Mouse (Mus musculus) hindbrain, embryonic 16.5 days (tissue): ENCODE data around the gene Uvrag. TPM values are rescaled to one million over a fixed set of nuclear protein-coding genes. Genes with fewer than 3 reads are reported as not detected.
"Not testable (repeated sequence)": the region's sequence is repeated elsewhere in the genome, so short reads cannot be mapped to it uniquely, and the experiment has no call there.

Experiments used
- ATAC-seq: fragments of 200-750 bp; cut with Nextera tagmentation; 2 replicates; pipeline ENCODE4 v1.8.0; 2017; ENCODE audit warnings: moderate TSS enrichment, moderate library complexity
- H3K27ac ChIP-seq: fragments of 300-500 bp; sonication (generic); 2 replicates; pipeline ENCODE4 v1.5.1; 2014; ENCODE audit warnings: low read depth, mild to moderate bottlenecking, control low read depth, low read length, moderate library complexity
- H3K27me3 ChIP-seq: fragments of 300-500 bp; sonication (generic); replicated peaks from 2 replicates; pipeline ENCODE4 v1.6.1; 2014; ENCODE audit warnings: low read length; ENCODE audit not compliant: control insufficient read depth, insufficient read depth
- H3K36me3 ChIP-seq: fragments of 300-500 bp; sonication (generic); 2 replicates; pipeline ENCODE4 v1.6.1; 2014; ENCODE audit warnings: mild to moderate bottlenecking, low read length, moderate library complexity, mixed read lengths; ENCODE audit not compliant: control insufficient read depth, insufficient read depth
- H3K4me1 ChIP-seq: fragments of 300-500 bp; sonication (generic); 2 replicates; pipeline ENCODE4 v1.6.1; 2014; ENCODE audit warnings: low read depth, low read length; ENCODE audit not compliant: control insufficient read depth, insufficient read depth
- H3K4me2 ChIP-seq: fragments of 300-500 bp; sonication (generic); 2 replicates; pipeline ENCODE4 v1.6.1; 2014; ENCODE audit warnings: mild to moderate bottlenecking, low read length, control low read depth, moderate library complexity
- H3K4me3 ChIP-seq: fragments of 300-500 bp; sonication (generic); 2 replicates; pipeline ENCODE4 v1.5.1; 2014; ENCODE audit warnings: mild to moderate bottlenecking, low read length, control low read depth, moderate library complexity
- H3K9ac ChIP-seq: fragments of 300-500 bp; sonication (generic); 2 replicates; pipeline ENCODE4 v1.6.1; 2014; ENCODE audit warnings: low read depth, mild to moderate bottlenecking, control low read depth, low read length, moderate library complexity
- H3K9me3 ChIP-seq: fragments of 300-500 bp; sonication (generic); 2 replicates; pipeline ENCODE4 v1.6.1; 2014; ENCODE audit warnings: mild to moderate bottlenecking, low read length, moderate library complexity; ENCODE audit not compliant: control insufficient read depth
- WGBS: fragments of 180-500 bp; shearing (Covaris S2); extraction: QIAGEN DNeasy Blood & Tissue Kit; methylation state at CpG from one replicate; pipeline ENCODE4 v1.1.7; 2014; 5-methylcytosine and 5-hydroxymethylcytosine counted together
- polyA plus RNA-seq: library from polyadenylated mRNA; unstranded; fragments of >200 nt; fragmentation: Nextera tagmentation; extraction: Ambion mirVana; gene quantifications from 2 replicates; pipeline ENCODE4 v1.2.1, GENCODE M21; 2015

Gene Uvrag
- polyA plus RNA-seq, 1 experiment from 2014 or later, result 14.4 TPM

GRCm38 (mm10) chr7:99065391-99065831 is 75.5 kb downstream of the Uvrag start:
- 0 out of 2 replicates have a peak overlapping the region, but pooled peaks have one; percentile 12 for H3K27ac ChIP-seq
- H3K9me3 ChIP-seq, result no peaks in the 10 kb centered on the region
- no peak overlapping the region for H3K9ac ChIP-seq
- H3K4me1 ChIP-seq, result no peaks in the 10 kb centered on the region; the same call in 1 of the 2 replicates
- no peaks in the 10 kb centered on the region for H3K27me3 ChIP-seq
- ATAC-seq, result no peak
- H3K4me3 ChIP-seq, result no peak overlapping the region
- H3K36me3 ChIP-seq, result no peaks in the 10 kb centered on the region
- no peak overlapping the region for H3K4me2 ChIP-seq
- WGBS, result 11% methylated on average over 11 of the region's 11 CpGs

GRCm38 (mm10) chr7:99064795-99065194 is 76.1 kb downstream of the Uvrag start:
- Histone ChIP-seq H3K9me3 (no peaks in the 10 kb centered on the region), H3K4me2 (no peak overlapping the region), H3K36me3 (no peaks in the 10 kb centered on the region), H3K4me3 (no peak overlapping the region), H3K9ac (no peak overlapping the region), H3K27me3 (no peaks in the 10 kb centered on the region), H3K4me1 (no peaks in the 10 kb centered on the region; the same call in 1 of the 2 replicates), H3K27ac (no peak overlapping the region)
- no peak for ATAC-seq
- 75% methylated on average over 3 of the region's 3 CpGs for WGBS

- not testable (repeated sequence) for H3K27me3 ChIP-seq, H3K27ac ChIP-seq, H3K36me3 ChIP-seq, H3K9ac ChIP-seq, H3K4me3 ChIP-seq, H3K4me2 ChIP-seq, H3K9me3 ChIP-seq, H3K4me1 ChIP-seq
- 79% methylated on average over 3 of the region's 3 CpGs for WGBS
- ATAC-seq, result peak; percentile 69
Observed at GRCm38 (mm10) chr7:99062263-99062662, 78.7 kb downstream of the Uvrag start.

- no peak for ATAC-seq
- no peaks in the 10 kb centered on the region; the same call in 1 of the 2 replicates for H3K4me1 ChIP-seq
- no peak overlapping the region for H3K27ac ChIP-seq
- H3K4me2 ChIP-seq, result no peak overlapping the region
- H3K4me3 ChIP-seq, result no peak overlapping the region
- no peaks in the 10 kb centered on the region for H3K36me3 ChIP-seq
- WGBS, result 83% methylated on average over 7 of the region's 7 CpGs
- H3K9me3 ChIP-seq, result no peaks in the 10 kb centered on the region
- no peak overlapping the region for H3K9ac ChIP-seq
- H3K27me3 ChIP-seq, result no peaks in the 10 kb centered on the region
Observed at GRCm38 (mm10) chr7:99061056-99061680, 79.8 kb downstream of the Uvrag start.

GRCm38 (mm10) chr7:99060476-99060875 is 80.5 kb downstream of the Uvrag start:
- no peak for ATAC-seq
- Histone ChIP-seq H3K36me3 (no peaks in the 10 kb centered on the region; the same call in 1 of the 2 replicates), H3K9ac (no peak overlapping the region), H3K4me3 (no peak overlapping the region), H3K9me3 (no peaks in the 10 kb centered on the region), H3K27me3 (no peaks in the 10 kb centered on the region), H3K4me2 (no peak overlapping the region), H3K27ac (no peak overlapping the region), H3K4me1 (no peaks in the 10 kb centered on the region; the same call in 1 of the 2 replicates)
- WGBS, result 88% methylated on average over 5 of the region's 5 CpGs

- Histone ChIP-seq H3K27me3 (no peaks in the 10 kb centered on the region), H3K4me1 (no peaks in the 10 kb centered on the region), H3K9me3 (no peaks in the 10 kb centered on the region), H3K4me3 (no peak overlapping the region), H3K36me3 (no peaks in the 10 kb centered on the region; the same call in 1 of the 2 replicates), H3K27ac (no peak overlapping the region), H3K4me2 (no peak overlapping the region), H3K9ac (no peak overlapping the region)
- ATAC-seq, result no peak
- 85% methylated on average over 8 of the region's 8 CpGs for WGBS
Observed at GRCm38 (mm10) chr7:99059934-99060333, 81.0 kb downstream of the Uvrag start.

GRCm38 (mm10) chr7:99057053-99057630 is 83.8 kb downstream of the Uvrag start:
- Histone ChIP-seq H3K9me3 (no peaks in the 10 kb centered on the region; the same call in 1 of the 2 replicates), H3K4me2 (no peak overlapping the region), H3K27me3 (no peaks in the 10 kb centered on the region), H3K4me1 (no peaks in the 10 kb centered on the region), H3K9ac (no peak overlapping the region), H3K4me3 (no peak overlapping the region), H3K27ac (no peak overlapping the region), H3K36me3 (no peaks in the 10 kb centered on the region; the same call in 1 of the 2 replicates)
- no peak for ATAC-seq
- WGBS, result 85% methylated on average over 17 of the region's 17 CpGs

- Histone ChIP-seq H3K9ac (no peak overlapping the region), H3K9me3 (no peaks in the 10 kb centered on the region; the same call in 1 of the 2 replicates), H3K27me3 (no peaks in the 10 kb centered on the region), H3K27ac (no peak overlapping the region), H3K4me3 (no peak overlapping the region), H3K4me1 (no peaks in the 10 kb centered on the region), H3K4me2 (no peak overlapping the region), H3K36me3 (no peaks in the 10 kb centered on the region; the same call in 1 of the 2 replicates)
- ATAC-seq, result no peak
- 81% methylated on average over 4 of the region's 4 CpGs for WGBS
Observed at GRCm38 (mm10) chr7:99053626-99054025, 87.3 kb downstream of the Uvrag start.

- ATAC-seq, result no peak
Observed at GRCm38 (mm10) chr7:99052471-99053241, 88.3 kb downstream of the Uvrag start.

More at GRCm38 (mm10) chr7:99052471-99053241, 88.3 kb downstream of the Uvrag start:
- no peaks in the 10 kb centered on the region for H3K27me3 ChIP-seq
- WGBS, result 87% methylated on average over 6 of the region's 6 CpGs
- no peak overlapping the region for H3K9ac ChIP-seq
- no peak overlapping the region for H3K27ac ChIP-seq
- no peaks in the 10 kb centered on the region; the same call in 1 of the 2 replicates for H3K36me3 ChIP-seq
- no peaks in the 10 kb centered on the region for H3K4me1 ChIP-seq
- no peaks in the 10 kb centered on the region; the same call in 1 of the 2 replicates for H3K9me3 ChIP-seq
- no peak overlapping the region for H3K4me3 ChIP-seq
- no peak overlapping the region for H3K4me2 ChIP-seq
